Mouse (Mus musculus): Measurements from ENCODE around the gene Il34. TPM values are rescaled to one million over a fixed set of nuclear protein-coding genes. Genes with fewer than 3 reads are reported as not detected.

The Il34 gene
- polyA plus RNA-seq, 1 experiment from 2014 or later: 2.0 TPM

DNA sequence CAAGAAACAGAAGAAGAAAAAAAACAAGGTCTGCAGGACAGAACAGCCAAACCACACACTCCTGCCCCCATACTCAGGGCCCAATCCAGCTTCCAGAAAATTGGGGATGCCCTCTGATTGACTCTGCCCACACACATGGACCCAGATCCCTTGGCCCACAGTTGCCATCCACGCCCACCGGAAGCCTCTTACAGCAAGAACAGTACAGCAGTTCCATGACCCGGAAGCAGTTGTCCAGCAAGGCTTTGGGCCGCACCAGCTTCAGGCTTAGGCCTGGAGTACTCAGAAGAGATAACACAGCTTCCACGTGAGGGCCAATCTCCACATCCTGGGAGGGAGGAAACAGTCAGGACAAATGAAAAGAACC lies 63.3 kb downstream of the Il34 start:
- no peak overlapping the region for H3K4me2 ChIP-seq (ENCODE audit: low read depth, low read length)
- no peak for ATAC-seq
- no peaks in the 10 kb centered on the region for H3K4me1 ChIP-seq (ENCODE audit: control insufficient read depth, insufficient read depth, low read length)
- peaks cover 15% of the 10 kb centered on the region for H3K36me3 ChIP-seq (ENCODE audit: control insufficient read depth, insufficient read depth, low read length)
- H3K9ac ChIP-seq (ENCODE audit: low read depth, low read length): no peak overlapping the region
- H3K4me3 ChIP-seq (ENCODE audit: low read length): no peak overlapping the region
- H3K27me3 ChIP-seq (replicated peaks; ENCODE audit: control insufficient read depth, insufficient read depth, low read length): no peaks in the 10 kb centered on the region
- 88% methylated on average over 5 of the region's 5 CpGs for WGBS
- no peaks in the 10 kb centered on the region for H3K9me3 ChIP-seq (ENCODE audit: control insufficient read depth, low read length)
- no peak overlapping the region for H3K27ac ChIP-seq (ENCODE audit: low read length)

DNA sequence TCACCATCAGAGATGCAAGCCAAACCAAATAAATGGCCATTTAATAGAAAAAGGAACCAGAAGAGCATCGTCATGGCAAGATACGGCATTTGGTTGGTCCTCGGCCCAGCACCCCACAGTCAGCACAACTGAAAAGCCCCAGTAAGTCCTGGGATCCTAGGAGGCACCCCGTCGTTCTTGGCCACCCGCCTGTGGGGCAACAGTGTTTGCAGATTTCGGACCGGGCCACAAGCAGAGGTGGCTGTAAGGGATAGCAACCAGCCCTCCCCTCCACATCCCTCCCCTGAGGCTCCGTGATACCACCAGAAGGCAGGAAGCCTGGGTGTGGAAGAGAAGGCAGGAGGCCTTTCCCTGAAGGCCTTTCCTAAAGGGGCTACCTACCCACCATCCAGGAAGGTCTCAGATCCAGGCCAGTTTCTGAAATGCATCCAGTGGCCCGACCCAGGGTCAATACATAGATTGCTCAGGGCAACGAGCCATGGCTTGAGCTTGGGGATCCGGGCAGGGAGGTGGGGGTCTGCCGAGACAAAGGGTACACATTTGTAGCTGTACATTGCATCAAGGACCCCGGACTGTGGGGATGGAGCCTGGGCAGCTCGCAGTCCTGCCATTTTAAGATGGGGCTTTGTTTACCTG lies 63.8 kb downstream of the Il34 start:
- no peak overlapping the region for H3K4me2 ChIP-seq (ENCODE audit: low read depth, low read length)
- no peak overlapping the region for H3K27ac ChIP-seq (ENCODE audit: low read length)
- H3K36me3 ChIP-seq (ENCODE audit: control insufficient read depth, insufficient read depth, low read length): peaks cover 17% of the 10 kb centered on the region
- no peak overlapping the region for H3K4me3 ChIP-seq (ENCODE audit: low read length)
- no peaks in the 10 kb centered on the region for H3K9me3 ChIP-seq (ENCODE audit: control insufficient read depth, low read length)
- H3K27me3 ChIP-seq (replicated peaks; ENCODE audit: control insufficient read depth, insufficient read depth, low read length): no peaks in the 10 kb centered on the region
- ATAC-seq: no peak
- WGBS: 80% methylated on average over 15 of the region's 15 CpGs
- no peaks in the 10 kb centered on the region for H3K4me1 ChIP-seq (ENCODE audit: control insufficient read depth, insufficient read depth, low read length)
- no peak overlapping the region for H3K9ac ChIP-seq (ENCODE audit: low read depth, low read length)

DNA sequence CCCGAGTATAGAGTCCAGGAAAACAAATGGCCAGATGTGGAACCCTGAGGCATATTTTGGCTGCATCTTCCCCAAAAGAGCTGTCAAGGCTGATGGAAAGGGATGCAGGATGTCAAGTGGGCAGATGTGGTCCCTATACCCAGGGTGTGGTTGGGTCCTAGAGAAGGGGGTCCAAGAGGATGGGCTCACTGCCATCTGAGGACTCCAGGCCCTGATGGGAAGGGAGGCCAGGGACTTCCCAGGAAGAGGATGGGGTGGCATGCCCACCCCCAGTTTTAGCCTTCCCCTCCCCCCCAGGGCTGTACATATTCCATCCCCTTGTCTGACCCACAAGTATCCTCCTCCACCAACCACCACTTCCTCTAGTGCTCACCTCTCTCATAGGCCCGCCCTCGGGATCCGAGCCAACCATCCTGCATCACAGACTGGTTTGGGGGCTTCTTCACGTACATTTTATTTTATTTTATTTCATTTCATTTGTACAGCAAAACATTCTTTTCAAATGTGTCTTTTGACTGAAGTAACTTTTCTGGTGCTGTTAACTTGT lies 65.0 kb downstream of the Il34 start:
- no peaks in the 10 kb centered on the region for H3K9me3 ChIP-seq (ENCODE audit: control insufficient read depth, low read length)
- no peak overlapping the region for H3K4me3 ChIP-seq (ENCODE audit: low read length)
- peaks cover 18% of the 10 kb centered on the region for H3K36me3 ChIP-seq (ENCODE audit: control insufficient read depth, insufficient read depth, low read length)
- no peak overlapping the region for H3K9ac ChIP-seq (ENCODE audit: low read depth, low read length)
- WGBS: 85% methylated on average over 5 of the region's 5 CpGs
- no peak overlapping the region for H3K27ac ChIP-seq (ENCODE audit: low read length)
- H3K27me3 ChIP-seq (replicated peaks; ENCODE audit: control insufficient read depth, insufficient read depth, low read length): no peaks in the 10 kb centered on the region
- no peak overlapping the region for H3K4me2 ChIP-seq (ENCODE audit: low read depth, low read length)
- H3K4me1 ChIP-seq (ENCODE audit: control insufficient read depth, insufficient read depth, low read length): no peaks in the 10 kb centered on the region
- no peak for ATAC-seq

DNA sequence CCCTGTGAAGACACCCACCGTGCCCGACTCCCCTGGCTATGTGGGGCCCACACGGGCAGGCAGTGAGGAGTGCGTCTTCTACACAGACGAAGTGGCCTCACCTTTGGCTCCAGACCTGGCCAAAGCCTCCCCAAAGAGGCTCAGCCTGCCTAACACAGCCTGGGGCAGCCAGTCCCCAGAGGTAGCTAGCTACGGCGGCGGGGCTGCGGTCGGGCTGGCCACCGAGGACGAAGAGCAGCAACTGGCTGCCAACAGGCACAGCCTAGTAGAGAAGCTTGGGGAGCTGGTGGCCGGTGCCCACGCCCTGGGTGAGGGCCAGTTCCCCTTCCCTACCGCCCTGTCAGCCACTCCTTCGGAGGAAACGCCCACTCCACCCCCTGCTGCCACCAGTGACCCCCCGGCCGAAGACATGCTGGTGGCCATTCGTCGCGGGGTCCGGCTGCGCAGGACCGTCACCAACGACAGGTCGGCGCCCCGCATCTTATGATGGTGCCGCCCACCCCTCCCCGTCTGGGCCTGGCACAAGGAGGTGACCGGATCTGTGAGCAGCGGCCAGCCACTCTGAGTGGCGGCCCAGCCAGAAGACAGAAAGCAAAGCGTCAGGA lies 67.0 kb downstream of the Il34 start:
- no peak for ATAC-seq

DNA sequence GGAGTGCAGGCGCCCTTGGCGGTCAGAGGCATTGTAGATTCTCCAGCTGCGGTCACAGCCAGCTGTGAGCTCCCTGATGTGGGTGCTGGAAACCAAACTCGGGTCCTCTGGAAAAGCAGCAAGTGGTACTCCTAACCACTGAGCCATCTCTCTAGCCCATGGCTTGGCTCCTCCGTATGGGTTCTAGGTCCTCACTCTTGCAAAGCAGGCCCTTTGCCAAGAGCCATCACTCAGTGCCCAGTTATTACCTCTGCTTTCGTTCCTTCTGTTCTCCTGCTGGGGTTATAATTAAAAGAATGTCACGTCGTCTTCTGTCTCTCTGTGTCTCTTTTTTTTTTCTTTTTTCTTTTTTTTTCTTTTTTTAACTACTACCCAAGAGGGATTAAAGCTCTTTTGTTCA lies 72.7 kb downstream of the Il34 start:
- no peak overlapping the region for H3K27ac ChIP-seq (ENCODE audit: low read length)
- no peaks in the 10 kb centered on the region for H3K27me3 ChIP-seq (replicated peaks; ENCODE audit: control insufficient read depth, insufficient read depth, low read length)
- WGBS: 88% methylated on average over 8 of the region's 8 CpGs
- H3K4me3 ChIP-seq (ENCODE audit: low read length): no peak overlapping the region
- H3K9ac ChIP-seq (ENCODE audit: low read depth, low read length): no peak overlapping the region
- no peaks in the 10 kb centered on the region for H3K9me3 ChIP-seq (ENCODE audit: control insufficient read depth, low read length)
- no peak overlapping the region for H3K4me2 ChIP-seq (ENCODE audit: low read depth, low read length)
- H3K36me3 ChIP-seq (ENCODE audit: control insufficient read depth, insufficient read depth, low read length): peaks cover 32% of the 10 kb centered on the region
- no peaks in the 10 kb centered on the region for H3K4me1 ChIP-seq (ENCODE audit: control insufficient read depth, insufficient read depth, low read length)
- no peak for ATAC-seq

More for the DNA sequence above, 67.0 kb downstream of the Il34 start:
- Histone ChIP-seq H3K4me2 (ENCODE audit: low read depth, low read length) (no peak overlapping the region), H3K9ac (ENCODE audit: low read depth, low read length) (no peak overlapping the region), H3K27ac (ENCODE audit: low read length) (no peak overlapping the region), H3K9me3 (ENCODE audit: control insufficient read depth, low read length) (no peaks in the 10 kb centered on the region), H3K36me3 (ENCODE audit: control insufficient read depth, insufficient read depth, low read length) (peaks cover 23% of the 10 kb centered on the region), H3K27me3 (replicated peaks; ENCODE audit: control insufficient read depth, insufficient read depth, low read length) (no peaks in the 10 kb centered on the region), H3K4me1 (ENCODE audit: control insufficient read depth, insufficient read depth, low read length) (no peaks in the 10 kb centered on the region), H3K4me3 (ENCODE audit: low read length) (no peak overlapping the region)
- WGBS: 91% methylated on average over 35 of the region's 35 CpGs

DNA sequence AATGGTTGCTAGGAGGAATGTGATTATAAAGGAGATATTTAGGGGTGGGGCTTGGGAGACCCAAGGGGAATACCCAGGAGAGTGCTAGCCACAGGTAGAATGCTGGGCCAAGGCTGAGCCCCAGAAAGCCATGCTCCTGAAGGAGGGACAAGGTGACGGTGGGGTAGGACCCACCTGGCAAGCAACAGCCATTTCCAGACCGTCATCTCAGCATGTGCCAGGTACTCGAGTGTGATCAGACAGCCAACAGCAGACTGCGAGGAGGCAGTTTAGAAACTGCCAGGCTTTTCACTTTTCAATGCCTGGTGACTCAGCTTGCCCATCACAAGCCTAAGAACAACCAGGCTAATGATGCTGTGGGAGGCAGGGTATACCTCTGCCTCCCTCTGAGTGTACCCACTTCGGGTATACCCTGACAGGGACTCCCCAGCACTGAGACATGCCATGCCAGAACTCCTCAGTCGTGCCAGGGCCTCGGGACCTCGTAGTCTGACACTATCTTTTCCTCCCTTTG lies 74.3 kb downstream of the Il34 start:
- H3K4me2 ChIP-seq (ENCODE audit: low read depth, low read length): no peak overlapping the region
- no peak for ATAC-seq
- no peak overlapping the region for H3K27ac ChIP-seq (ENCODE audit: low read length)
- no peak overlapping the region for H3K9ac ChIP-seq (ENCODE audit: low read depth, low read length)
- H3K4me3 ChIP-seq (ENCODE audit: low read length): no peak overlapping the region
- peaks cover 26% of the 10 kb centered on the region for H3K36me3 ChIP-seq (ENCODE audit: control insufficient read depth, insufficient read depth, low read length)
- H3K9me3 ChIP-seq (ENCODE audit: control insufficient read depth, low read length): no peaks in the 10 kb centered on the region
- WGBS: 89% methylated on average over 8 of the region's 8 CpGs
- no peaks in the 10 kb centered on the region for H3K27me3 ChIP-seq (replicated peaks; ENCODE audit: control insufficient read depth, insufficient read depth, low read length)
- H3K4me1 ChIP-seq (ENCODE audit: control insufficient read depth, insufficient read depth, low read length): no peaks in the 10 kb centered on the region

DNA sequence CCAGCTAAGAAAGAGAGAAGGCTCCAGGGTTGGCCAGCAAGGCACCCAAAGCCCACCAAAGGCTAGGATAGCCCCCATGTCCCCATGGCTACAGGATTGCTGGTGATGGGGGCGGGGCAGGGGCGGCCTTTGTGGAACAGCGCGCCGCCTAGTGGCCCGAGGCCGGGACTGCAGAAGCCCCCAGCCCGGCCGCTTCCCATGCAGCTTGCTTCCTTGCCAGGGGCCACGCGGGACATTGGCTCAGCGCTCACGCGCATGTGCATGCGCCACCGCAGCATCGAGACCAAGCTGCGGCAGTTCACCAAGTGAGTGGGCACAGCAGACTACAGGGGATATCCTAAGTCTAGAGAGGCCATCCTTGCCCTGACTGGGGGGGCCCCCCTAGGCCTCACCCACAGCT lies 78.8 kb downstream of the Il34 start:
- H3K36me3 ChIP-seq (ENCODE audit: control insufficient read depth, insufficient read depth, low read length): peaks cover 18% of the 10 kb centered on the region

DNA sequence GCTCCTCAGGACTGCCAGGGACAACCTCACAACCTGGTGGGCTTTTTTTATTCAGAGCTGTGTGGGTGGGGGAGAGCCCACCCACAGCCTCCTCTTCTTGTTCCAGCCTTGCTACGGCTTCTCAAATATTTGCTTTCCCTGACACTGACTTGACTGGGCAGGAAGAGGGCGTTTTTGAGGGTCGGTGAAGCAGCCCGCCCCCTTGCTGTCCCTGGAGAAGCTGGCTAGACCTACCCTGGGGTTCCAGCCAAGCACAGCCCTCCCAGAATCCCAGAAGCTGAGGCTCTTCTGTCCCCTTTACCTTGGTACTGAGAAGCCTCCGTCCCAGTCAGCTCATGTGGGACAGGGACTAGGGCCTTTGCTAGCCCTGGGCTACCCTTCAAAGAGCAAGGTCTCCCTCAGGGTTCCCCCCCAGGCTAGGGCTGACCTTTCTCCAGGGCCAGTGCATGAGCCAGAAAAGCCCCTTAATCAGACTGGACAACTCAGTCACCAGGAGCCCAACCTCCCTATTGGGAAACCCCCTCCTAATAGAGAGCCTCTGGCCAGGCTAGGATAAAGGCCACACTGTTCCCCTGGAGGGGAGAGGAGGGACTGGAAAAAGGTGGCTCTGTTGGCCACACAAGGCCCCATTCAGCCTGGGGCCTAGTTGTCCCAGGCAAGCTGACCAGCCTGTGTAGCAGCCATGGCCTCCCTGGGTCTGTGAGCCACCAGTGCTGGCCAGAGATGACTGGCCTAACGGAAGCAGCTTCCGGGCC lies 80.5 kb downstream of the Il34 start:
- ATAC-seq: no peak
- Histone ChIP-seq H3K4me2 (ENCODE audit: low read depth, low read length) (no peak overlapping the region), H3K9me3 (ENCODE audit: control insufficient read depth, low read length) (no peaks in the 10 kb centered on the region), H3K27ac (ENCODE audit: low read length) (0 out of 2 replicates have a peak overlapping the region, but pooled peaks have one; percentile 22), H3K27me3 (replicated peaks; ENCODE audit: control insufficient read depth, insufficient read depth, low read length) (no peaks in the 10 kb centered on the region), H3K4me3 (ENCODE audit: low read length) (no peak overlapping the region), H3K9ac (ENCODE audit: low read depth, low read length) (peak overlapping the region; percentile 9; the same call in 1 of the 2 replicates), H3K36me3 (ENCODE audit: control insufficient read depth, insufficient read depth, low read length) (peaks cover 16% of the 10 kb centered on the region), H3K4me1 (ENCODE audit: control insufficient read depth, insufficient read depth, low read length) (peaks cover 25% of the 10 kb centered on the region)
- WGBS: 36% methylated on average over 7 of the region's 7 CpGs

More for the DNA sequence above, 78.8 kb downstream of the Il34 start:
- ATAC-seq: no peak
- Histone ChIP-seq H3K27me3 (replicated peaks; ENCODE audit: control insufficient read depth, insufficient read depth, low read length) (no peaks in the 10 kb centered on the region), H3K4me1 (ENCODE audit: control insufficient read depth, insufficient read depth, low read length) (peaks cover 20% of the 10 kb centered on the region), H3K9ac (ENCODE audit: low read depth, low read length) (no peak overlapping the region), H3K27ac (ENCODE audit: low read length) (no peak overlapping the region), H3K4me2 (ENCODE audit: low read depth, low read length) (no peak overlapping the region), H3K4me3 (ENCODE audit: low read length) (no peak overlapping the region), H3K9me3 (ENCODE audit: control insufficient read depth, low read length) (no peaks in the 10 kb centered on the region)
- WGBS: 16% methylated on average over 18 of the region's 18 CpGs

DNA sequence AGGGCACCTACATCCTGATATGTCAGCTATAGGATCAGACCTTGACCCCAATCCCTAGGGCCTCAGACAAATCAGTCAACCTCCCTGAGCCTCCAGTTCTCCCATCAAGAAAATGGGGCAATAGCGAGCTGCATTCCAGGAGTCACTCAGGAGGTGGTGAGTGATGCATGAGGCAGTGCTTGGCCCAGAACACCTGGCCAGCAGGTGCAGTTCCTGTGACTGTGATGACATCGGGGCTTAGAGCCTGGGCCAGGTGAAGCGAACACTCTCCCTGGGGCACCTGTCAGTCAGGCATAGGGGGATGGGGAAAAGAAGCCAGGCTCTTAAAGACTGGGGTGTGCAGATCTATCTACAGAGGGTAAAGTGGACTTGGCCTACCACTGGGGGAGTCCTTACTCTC lies 81.2 kb downstream of the Il34 start:
- WGBS: 68% methylated on average over 3 of the region's 3 CpGs
- no peaks in the 10 kb centered on the region for H3K9me3 ChIP-seq (ENCODE audit: control insufficient read depth, low read length)
- no peak overlapping the region for H3K4me2 ChIP-seq (ENCODE audit: low read depth, low read length)

More for the DNA sequence above, 81.2 kb downstream of the Il34 start:
- H3K9ac ChIP-seq (ENCODE audit: low read depth, low read length): no peak overlapping the region
- no peak overlapping the region for H3K27ac ChIP-seq (ENCODE audit: low read length)
- H3K36me3 ChIP-seq (ENCODE audit: control insufficient read depth, insufficient read depth, low read length): peaks cover 9% of the 10 kb centered on the region
- no peak for ATAC-seq
- peaks cover 33% of the 10 kb centered on the region for H3K4me1 ChIP-seq (ENCODE audit: control insufficient read depth, insufficient read depth, low read length)
- H3K4me3 ChIP-seq (ENCODE audit: low read length): no peak overlapping the region
- H3K27me3 ChIP-seq (replicated peaks; ENCODE audit: control insufficient read depth, insufficient read depth, low read length): no peaks in the 10 kb centered on the region
